Mouse (Mus musculus) stomach, postnatal 0 days (tissue): ENCODE results near the gene Bicd1.

Experiments used
- CTCF ChIP-seq: IDR thresholded peaks from 2 replicates; pipeline ENCODE4 v1.5.1; 2016; ENCODE audit warnings: antibody characterized with exemption, low read depth, mild to moderate bottlenecking, moderate library complexity
- EP300 ChIP-seq: optimal IDR thresholded peaks from 2 replicates; pipeline ENCODE3; 2016; ENCODE audit warnings: antibody characterized with exemption

- TF ChIP-seq EP300 (no peak), CTCF (no peak)
These were observed 655 bp downstream of the Bicd1 start for GRCm38 (mm10) chr6:149409341-149409740.
